Mouse (Mus musculus) E14TG2a.4 (cell line): ENCODE measurements at regions not wholly inside any gene's neighbourhood (a gene's known extent, or its start where the extent isn't known, plus 50 kb on each side); places are given as distances from the start of the nearest gene placed in this dataset.
"Not testable (repeated sequence)": the region's sequence is repeated elsewhere in the genome, so short reads cannot be mapped to it uniquely, and the experiment has no call there.

Experiments used
- H3K27me3 ChIP-seq: 2 replicates; pipeline ENCODE4 v1.6.1; 2014; ENCODE audit warnings: low read length, control low read depth; ENCODE audit not compliant: insufficient read depth
- H3K36me3 ChIP-seq: 2 replicates; pipeline ENCODE4 v1.6.1; 2014; ENCODE audit warnings: low read length, control low read depth; ENCODE audit not compliant: insufficient read depth
- H3K4me1 ChIP-seq: replicated peaks from 2 replicates; pipeline ENCODE4 v1.6.1; 2014; ENCODE audit warnings: low read depth, low read length, control low read depth
- H3K4me3 ChIP-seq: replicated peaks from 2 replicates; pipeline ENCODE4 v1.5.1; 2014; ENCODE audit warnings: mild to moderate bottlenecking, low read length
- H3K9me3 ChIP-seq: 2 replicates; pipeline ENCODE4 v1.6.1; 2014; ENCODE audit warnings: low read length, control low read depth
- CTCF ChIP-seq: conservative IDR thresholded peaks from 2 replicates; pipeline ENCODE4 v1.5.1; 2014; ENCODE audit warnings: low read length
- NANOG ChIP-seq: IDR thresholded peaks from 2 replicates; pipeline ENCODE4 v1.6.1; 2014; ENCODE audit warnings: borderline replicate concordance, low read length, mixed read lengths
- POU5F1 ChIP-seq: IDR thresholded peaks from 2 replicates; pipeline ENCODE4 v1.6.1; 2014; ENCODE audit warnings: low read length, borderline replicate concordance

DNA sequence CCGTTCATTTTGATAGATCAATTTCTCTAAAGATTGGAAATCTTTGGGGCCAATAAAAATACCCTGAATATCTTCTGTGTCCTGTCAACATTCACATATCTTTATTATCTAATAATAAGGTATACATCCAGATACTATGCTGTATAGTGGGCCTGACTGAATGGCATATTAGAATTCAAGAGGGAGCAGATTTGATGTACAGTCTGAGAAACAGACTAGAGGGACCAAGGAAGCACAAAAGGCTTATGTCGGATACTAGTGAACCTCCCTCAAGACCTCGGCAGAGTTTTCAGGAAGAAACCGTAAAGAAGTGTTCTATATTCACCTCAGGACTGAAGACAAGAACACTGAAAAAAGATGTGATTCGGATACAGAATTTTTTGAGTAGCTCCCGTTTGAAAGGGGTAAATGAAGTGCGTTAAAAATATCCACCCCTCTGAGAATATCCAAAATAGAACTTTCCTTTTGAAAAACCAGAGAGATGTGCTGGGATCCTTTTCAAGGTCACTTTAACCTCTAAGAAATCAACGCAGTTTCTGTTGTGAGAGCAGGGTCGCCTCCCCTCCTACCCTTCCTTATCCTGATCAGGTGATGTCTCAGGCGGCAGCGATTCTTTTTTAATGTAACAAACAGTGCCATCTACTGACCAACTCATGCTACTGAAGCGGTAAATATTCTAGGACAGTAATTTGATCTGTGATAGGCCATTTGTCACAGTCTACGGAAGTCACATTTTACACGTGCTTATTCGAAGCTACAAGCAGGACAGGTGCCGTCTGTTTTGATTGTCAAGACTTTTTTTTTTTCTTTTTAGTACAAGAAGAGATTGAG lies 485.1 kb upstream of the Hsf2 start:
- peak; percentile 86 for TF ChIP-seq CTCF
- TF ChIP-seq NANOG: no peak
- TF ChIP-seq POU5F1: no peak
- Histone ChIP-seq H3K4me3 (no peak overlapping the region), H3K36me3 (no peaks in the 10 kb centered on the region), H3K27me3 (peaks cover 14% of the 10 kb centered on the region), H3K9me3 (no peaks in the 10 kb centered on the region), H3K4me1 (no peaks in the 10 kb centered on the region)

DNA sequence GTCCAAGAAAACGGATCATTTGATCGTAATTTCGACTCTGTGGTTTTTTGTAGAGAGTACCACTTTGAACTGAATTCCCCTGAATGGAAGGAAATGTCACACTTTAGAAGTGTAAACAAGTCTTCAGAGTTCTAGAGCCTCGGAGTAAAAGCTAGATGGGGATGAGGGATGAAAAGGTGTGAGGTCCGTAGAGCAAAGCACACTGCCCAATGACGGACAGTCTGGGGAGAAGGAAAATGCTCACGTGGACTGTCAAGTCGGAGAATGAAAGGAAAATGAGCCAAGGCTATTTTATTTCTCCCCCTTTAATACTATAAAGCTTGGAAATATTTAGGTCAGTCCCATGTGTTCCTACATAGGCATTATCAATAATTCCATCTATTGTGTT lies 484.5 kb upstream of the Hsf2 start:
- no peak overlapping the region for H3K4me3 ChIP-seq
- H3K4me1 ChIP-seq: no peaks in the 10 kb centered on the region
- H3K27me3 ChIP-seq: peaks cover 14% of the 10 kb centered on the region
- no peaks in the 10 kb centered on the region for H3K36me3 ChIP-seq
- no peaks in the 10 kb centered on the region for H3K9me3 ChIP-seq
- no peak for TF ChIP-seq POU5F1
- TF ChIP-seq NANOG: no peak
- TF ChIP-seq CTCF: no peak

DNA sequence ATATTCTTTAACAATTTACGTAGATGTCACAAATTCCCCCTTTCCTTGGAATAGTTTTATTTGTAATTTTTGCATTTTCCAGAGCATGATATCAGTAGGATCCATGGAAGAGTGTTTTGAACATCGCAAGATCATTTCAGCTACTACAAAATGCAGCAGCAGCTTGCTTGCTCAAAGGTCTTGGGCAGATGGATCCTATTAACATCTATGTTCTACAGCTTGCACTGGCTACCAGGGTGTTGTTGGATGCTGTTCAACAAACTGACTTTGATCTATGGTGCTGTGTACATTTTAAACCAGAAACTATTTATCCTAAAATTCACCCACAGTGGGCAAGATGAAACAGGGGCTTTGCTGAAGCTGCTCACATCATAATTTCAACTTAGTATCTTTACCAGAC lies 448.5 kb upstream of the Hsf2 start:
- TF ChIP-seq NANOG: no peak
- no peak for TF ChIP-seq POU5F1
- TF ChIP-seq CTCF: no peak
- H3K36me3 ChIP-seq: no peaks in the 10 kb centered on the region
- no peaks in the 10 kb centered on the region for H3K27me3 ChIP-seq
- H3K4me3 ChIP-seq: no peak overlapping the region
- H3K4me1 ChIP-seq: no peaks in the 10 kb centered on the region
- H3K9me3 ChIP-seq: no peaks in the 10 kb centered on the region

DNA sequence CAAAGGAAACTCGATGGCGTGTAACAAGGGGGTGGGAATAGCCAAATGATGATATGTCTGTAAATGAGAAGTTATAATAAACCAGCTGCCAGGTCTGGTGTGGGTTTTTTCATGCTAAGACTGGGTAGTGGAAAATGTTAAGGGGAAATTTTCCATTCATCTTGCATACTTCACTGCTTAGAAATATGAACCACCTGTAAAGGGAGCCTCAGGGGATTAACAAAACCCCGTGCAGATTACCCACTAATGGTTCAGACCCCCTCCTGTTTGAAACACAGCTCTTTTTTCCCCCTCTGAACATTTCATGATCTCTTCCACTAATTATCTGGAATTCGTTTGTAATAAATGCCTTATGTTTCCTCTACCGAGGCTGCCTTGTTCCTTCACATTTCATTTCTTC lies 446.0 kb upstream of the Hsf2 start:
- no peaks in the 10 kb centered on the region for H3K9me3 ChIP-seq
- no peaks in the 10 kb centered on the region for H3K36me3 ChIP-seq
- TF ChIP-seq NANOG (no peak), CTCF (no peak), POU5F1 (no peak)
- H3K27me3 ChIP-seq: no peaks in the 10 kb centered on the region
- no peak overlapping the region for H3K4me3 ChIP-seq
- H3K4me1 ChIP-seq: no peaks in the 10 kb centered on the region

DNA sequence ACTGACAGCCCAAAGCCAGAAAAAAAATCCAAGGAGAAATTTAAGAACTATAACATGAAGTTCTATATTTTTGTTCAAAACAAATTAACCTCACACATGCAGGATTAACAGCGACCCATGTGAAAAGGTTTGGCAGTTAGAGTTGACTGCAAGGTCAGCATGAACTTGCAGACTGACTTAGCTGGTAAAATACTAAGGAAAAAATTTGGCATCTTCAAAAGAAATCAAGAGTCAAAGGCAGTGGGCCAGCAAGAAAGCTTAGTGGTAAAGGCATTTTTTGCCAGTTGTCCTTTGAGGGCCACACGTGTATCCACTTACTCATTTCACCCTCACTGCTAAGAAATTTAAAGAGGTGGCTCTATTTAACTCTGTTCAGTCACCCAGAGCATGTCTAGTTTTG lies 440.2 kb upstream of the Hsf2 start:
- Histone ChIP-seq H3K9me3 (no peaks in the 10 kb centered on the region), H3K27me3 (no peaks in the 10 kb centered on the region), H3K4me3 (no peak overlapping the region), H3K4me1 (no peaks in the 10 kb centered on the region), H3K36me3 (no peaks in the 10 kb centered on the region)
- no peak for TF ChIP-seq POU5F1
- no peak for TF ChIP-seq CTCF
- no peak for TF ChIP-seq NANOG

DNA sequence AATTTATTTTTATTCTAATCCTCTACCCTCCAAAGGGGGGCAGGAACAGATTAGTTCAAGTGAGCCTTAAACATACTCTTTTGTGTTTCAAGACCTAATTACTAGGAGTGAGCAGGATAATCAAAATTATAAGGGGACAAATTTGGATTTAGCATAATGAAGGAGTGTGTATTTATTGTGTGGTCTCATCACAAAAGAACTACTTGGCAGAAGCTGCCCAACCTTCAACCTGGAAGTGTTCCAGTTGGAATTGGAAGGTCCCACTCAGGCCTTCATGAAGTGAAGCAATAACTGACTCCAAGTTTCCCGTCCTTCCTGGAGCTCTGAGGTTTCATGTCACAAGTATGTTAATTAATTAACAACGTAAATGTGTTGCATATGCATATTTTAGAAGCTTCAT lies 439.3 kb upstream of the Hsf2 start:
- no peaks in the 10 kb centered on the region for H3K36me3 ChIP-seq
- H3K4me1 ChIP-seq: no peaks in the 10 kb centered on the region
- TF ChIP-seq POU5F1: no peak
- TF ChIP-seq CTCF: no peak
- TF ChIP-seq NANOG: no peak
- no peaks in the 10 kb centered on the region for H3K9me3 ChIP-seq
- no peak overlapping the region for H3K4me3 ChIP-seq
- no peaks in the 10 kb centered on the region for H3K27me3 ChIP-seq

DNA sequence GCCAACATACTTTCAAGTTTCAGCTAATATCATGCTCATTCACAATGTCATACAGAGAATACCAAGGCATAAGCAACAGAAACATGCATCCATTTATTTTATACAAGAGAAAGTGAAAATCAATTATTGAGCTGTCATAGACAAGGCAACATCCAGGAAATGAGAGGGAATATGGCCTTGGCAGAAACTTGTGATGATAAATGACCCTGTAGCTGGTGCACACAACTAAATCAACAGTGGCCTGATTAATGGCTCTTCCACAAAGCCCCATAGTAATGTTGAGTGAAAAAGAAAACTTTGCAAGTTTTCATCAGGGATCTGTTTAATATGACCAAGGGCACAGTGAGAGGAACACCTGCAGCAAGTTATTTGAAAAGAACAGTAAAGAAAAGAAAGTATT lies 438.5 kb upstream of the Hsf2 start:
- no peaks in the 10 kb centered on the region for H3K36me3 ChIP-seq
- H3K27me3 ChIP-seq: no peaks in the 10 kb centered on the region
- H3K4me1 ChIP-seq: no peaks in the 10 kb centered on the region
- TF ChIP-seq POU5F1 (no peak), NANOG (no peak), CTCF (no peak)
- H3K9me3 ChIP-seq: no peaks in the 10 kb centered on the region
- no peak overlapping the region for H3K4me3 ChIP-seq

DNA sequence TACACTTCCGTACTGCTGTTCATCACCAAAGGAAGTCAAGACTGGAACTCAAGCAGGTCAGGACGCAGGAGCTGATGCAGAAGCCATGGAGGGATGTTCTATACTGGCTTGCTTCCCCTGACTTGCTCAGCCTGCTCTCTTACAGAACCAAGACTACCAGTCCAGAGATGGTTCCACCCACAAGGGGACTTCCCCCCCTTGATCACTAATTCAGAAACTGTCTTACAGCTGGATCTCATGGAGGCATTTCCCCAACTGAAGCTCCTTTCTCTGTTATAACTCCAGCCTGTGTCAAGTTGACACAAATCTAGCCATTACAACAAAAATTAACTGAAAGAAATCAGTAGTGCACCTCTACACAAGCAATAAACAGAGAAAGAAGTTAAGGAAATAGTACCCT lies 432.8 kb upstream of the Hsf2 start:
- H3K36me3 ChIP-seq, H3K27me3 ChIP-seq, H3K4me1 ChIP-seq, H3K9me3 ChIP-seq, H3K4me3 ChIP-seq: not testable (repeated sequence)

DNA sequence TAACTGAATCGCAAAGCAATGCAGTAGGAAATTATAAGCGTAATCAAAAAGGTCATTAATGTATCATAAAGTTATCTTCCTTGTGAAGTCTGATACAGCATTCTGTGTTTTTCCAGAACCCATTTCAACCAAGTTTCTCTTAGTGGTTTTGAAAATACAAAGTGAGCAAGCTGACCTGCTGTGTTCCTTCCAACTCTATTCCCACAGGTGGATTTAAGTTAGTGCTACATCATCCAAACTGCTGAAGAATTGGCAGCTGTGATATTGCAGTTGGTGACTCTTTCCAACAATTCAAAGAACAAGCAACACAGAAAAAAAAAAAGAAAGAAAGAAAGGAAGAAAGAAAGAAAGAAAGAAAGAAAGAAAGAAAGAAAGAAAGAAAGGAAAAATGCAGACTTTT lies 396.1 kb upstream of the Hsf2 start:
- TF ChIP-seq CTCF (no peak), POU5F1 (no peak), NANOG (no peak)
- no peaks in the 10 kb centered on the region for H3K27me3 ChIP-seq
- no peak overlapping the region for H3K4me3 ChIP-seq
- peaks cover 7% of the 10 kb centered on the region for H3K9me3 ChIP-seq
- no peaks in the 10 kb centered on the region for H3K36me3 ChIP-seq
- no peaks in the 10 kb centered on the region for H3K4me1 ChIP-seq
